Mouse (Mus musculus): ENCODE results near the gene 4930555G01Rik. TPM values are rescaled to one million over a fixed set of nuclear protein-coding genes. Genes with fewer than 3 reads are reported as not detected.
A peak's percentile ranks its signal among the peaks of the same experiment; 100 is the strongest.
"Not testable (repeated sequence)": the region's sequence is repeated elsewhere in the genome, so short reads cannot be mapped to it uniquely, and the experiment has no call there.

4930555G01Rik gene
- polyA plus RNA-seq (2012; rRNA removed): not detected in 2 replicates

DNA sequence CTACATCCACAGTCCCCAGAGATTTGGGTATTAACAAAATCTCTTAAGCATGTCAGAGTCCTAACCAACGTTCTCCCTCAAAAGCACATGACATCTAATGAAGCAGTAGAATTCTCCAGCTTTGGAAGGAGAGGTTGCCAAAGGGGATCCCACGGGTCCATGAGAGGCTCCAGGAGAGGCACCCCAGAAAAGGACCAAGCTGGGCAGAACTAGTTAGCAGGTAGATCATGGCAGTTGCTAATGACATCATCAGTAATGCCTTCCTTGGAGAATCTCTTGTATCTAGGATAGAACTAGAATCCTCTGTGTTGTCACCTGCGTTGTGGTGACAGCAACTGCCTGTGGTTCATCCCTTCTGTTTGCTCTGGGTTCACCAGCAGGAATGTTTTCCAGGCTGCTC, at the start of gene 4930555G01Rik:
TSS of gene 4930555G01Rik (plus strand) at position 301 of the 400 bp plus-strand sequence.
- not testable (repeated sequence) for H3K4me3 ChIP-seq (replicated peaks; ENCODE audit: insufficient read depth, low read depth, low read length); H3K4me1 ChIP-seq (ENCODE audit: control insufficient read depth, insufficient read depth, low read length); DNase-seq; H3K27ac ChIP-seq (ENCODE audit: insufficient read depth, low read length); H3K27me3 ChIP-seq (ENCODE audit: control insufficient read depth, insufficient read depth, low read length)
- WGBS: no CpG with 5 or more reads among the region's 3 CpGs

DNA sequence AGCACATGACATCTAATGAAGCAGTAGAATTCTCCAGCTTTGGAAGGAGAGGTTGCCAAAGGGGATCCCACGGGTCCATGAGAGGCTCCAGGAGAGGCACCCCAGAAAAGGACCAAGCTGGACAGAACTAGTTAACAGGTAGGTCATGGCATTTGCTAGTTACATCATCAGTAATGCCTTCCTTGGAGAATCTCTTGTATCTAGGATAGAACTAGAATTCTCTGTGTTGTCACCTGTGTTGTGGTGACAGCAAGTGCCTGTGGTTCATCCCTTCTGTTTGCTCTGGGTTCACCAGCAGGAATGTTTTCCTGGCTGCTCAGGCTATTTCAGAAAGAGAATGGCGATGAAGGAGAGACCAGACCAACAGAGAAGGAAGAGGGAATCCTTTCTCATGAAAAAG, 34.8 kb upstream of the 4930555G01Rik start, which contains the start of gene Gm3298:
TSS of gene Gm3298 (plus strand) at position 301 of the 400 bp plus-strand sequence.
- H3K4me1 ChIP-seq (ENCODE audit: control insufficient read depth, insufficient read depth, low read length); H3K27ac ChIP-seq (ENCODE audit: insufficient read depth, low read length); H3K4me3 ChIP-seq (replicated peaks; ENCODE audit: insufficient read depth, low read depth, low read length); DNase-seq; H3K27me3 ChIP-seq (ENCODE audit: control insufficient read depth, insufficient read depth, low read length): not testable (repeated sequence)
- WGBS: 69% methylated on average over 1 of the region's 2 CpGs

DNA sequence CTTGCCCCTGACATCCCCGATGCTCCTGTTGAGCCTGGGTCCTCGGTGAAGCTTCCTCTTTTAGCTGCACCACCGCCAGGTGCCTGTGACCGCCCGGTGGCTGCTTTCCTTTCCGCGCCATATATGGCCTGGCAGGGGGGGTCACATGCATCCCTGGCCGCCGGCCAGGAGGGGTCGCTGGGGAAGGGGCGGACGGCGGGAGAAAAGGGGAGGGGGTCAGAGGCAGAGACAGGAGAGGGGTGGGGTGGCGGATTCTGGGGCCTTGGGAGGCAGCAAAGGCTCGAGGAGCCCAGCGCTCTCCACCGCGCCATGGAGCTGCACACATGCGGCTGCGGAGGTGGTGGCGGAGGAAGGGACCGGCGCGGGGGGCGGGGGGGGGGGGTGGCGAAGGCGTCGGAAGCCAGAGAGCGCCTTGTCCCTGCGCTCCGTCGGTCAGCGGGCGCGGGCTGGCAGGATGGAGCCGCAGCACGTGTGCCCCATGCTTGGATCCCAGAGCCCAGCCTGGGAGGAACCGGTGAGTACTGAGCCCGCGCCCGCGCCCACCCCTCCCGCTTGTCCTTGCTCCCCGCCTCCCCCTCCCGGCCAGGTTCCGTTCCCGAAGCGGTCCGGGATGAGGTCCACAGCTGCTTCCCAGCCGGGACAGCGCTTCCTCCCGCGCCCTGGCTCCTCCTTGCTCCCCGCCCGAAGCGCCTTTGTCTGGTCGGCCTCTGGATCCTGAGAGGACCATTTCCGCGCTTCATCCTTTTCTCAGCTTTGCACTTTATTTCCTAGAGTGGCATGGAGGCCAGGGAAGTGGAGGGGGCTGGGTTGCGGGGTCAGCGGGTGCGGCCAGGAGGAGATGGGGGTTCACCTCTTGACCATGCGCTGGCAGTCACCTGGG, 20.4 kb downstream of the 4930555G01Rik start, which contains the start of gene Gm8281:
TSS of gene Gm8281 (plus strand) at position 430 of the 880 bp plus-strand sequence.
- not testable (repeated sequence) for H3K4me3 ChIP-seq (replicated peaks; ENCODE audit: insufficient read depth, low read depth, low read length); H3K27ac ChIP-seq (ENCODE audit: insufficient read depth, low read length)

More for the DNA sequence above, 20.4 kb downstream of the 4930555G01Rik start, which contains the start of gene Gm8281:
- H3K4me1 ChIP-seq (ENCODE audit: control insufficient read depth, insufficient read depth, low read length); H3K27me3 ChIP-seq (ENCODE audit: control insufficient read depth, insufficient read depth, low read length): not testable (repeated sequence)
- 8% methylated on average over 37 of the region's 63 CpGs for WGBS
- peak in 1 of 2 experiments; percentile 4 for DNase-seq

Other genes starting within 250 kb of the 4930555G01Rik start
- not detected in 2 replicates for gene Gm3269, start 212.5 kb upstream of the 4930555G01Rik start, polyA plus RNA-seq (2012; rRNA removed)
- 0.19 and 0.88 TPM in 2 replicates for gene Gm3264, start 195.1 kb upstream of the 4930555G01Rik start, polyA plus RNA-seq (2012; rRNA removed)
- 0.25 TPM in 1 of 2 replicates, not detected in the other for gene Gm3278, start 158.2 kb upstream of the 4930555G01Rik start, polyA plus RNA-seq (2012; rRNA removed)
- not detected in 2 replicates for gene Gm8297, start 66.7 kb upstream of the 4930555G01Rik start, polyA plus RNA-seq (2012; rRNA removed)
- 0.27 TPM in 1 of 2 replicates, not detected in the other for gene Gm3298, start 34.7 kb upstream of the 4930555G01Rik start, polyA plus RNA-seq (2012; rRNA removed)
- gene Gm8281, start 20.4 kb downstream of the 4930555G01Rik start, polyA plus RNA-seq (2012; rRNA removed): 1.9 and 2.5 TPM in 2 replicates
- not detected in 2 replicates for gene Gm8279, start 80.9 kb downstream of the 4930555G01Rik start, polyA plus RNA-seq (2012; rRNA removed)
- not detected in 2 replicates for gene Gm3317, start 113.9 kb downstream of the 4930555G01Rik start, polyA plus RNA-seq (2012; rRNA removed)
- gene Gm8271, start 135.2 kb downstream of the 4930555G01Rik start, polyA plus RNA-seq (2012; rRNA removed): not detected in 2 replicates
- not detected in 2 replicates for gene Gm3526, start 210.0 kb downstream of the 4930555G01Rik start, polyA plus RNA-seq (2012; rRNA removed)